ENCODE assay signal across 26 mouse cellular contexts in genomic region chr1:20969642-20970041, GRCm38 (mm10).
"Had no signal": no experiment of that assay in that cellular context is flagged by ENCODE, and none has a peak within 500 bp of the region (broad histone marks: within the 10 kb centered on the region; RNA-seq: fewer than 3 reads in every experiment).

No protein-coding gene starts in this region.

- DNase-seq: gastrocnemius, postnatal 14 days; gastrocnemius, postnatal 36 days; heart, adult 11 months; heart, adult 2 months; heart, postnatal 14 days; heart, postnatal 36 days; kidney, adult 11 months; kidney, adult 2 months; kidney, adult 9 months; kidney, postnatal 14 days; kidney, postnatal 36 days; layer of hippocampus, adult 9-11 months; layer of hippocampus, postnatal 36 days; left cerebral cortex, postnatal 4 days had no signal

- H3K4me1 ChIP-seq: heart, embryonic 13.5 days; heart, embryonic 15.5 days; hindbrain, embryonic 13.5 days; hindbrain, embryonic 15.5 days; kidney, embryonic 15.5 days; limb, embryonic 13.5 days; limb, embryonic 15.5 days; liver, embryonic 12.5 days had no signal

- H3K27ac ChIP-seq: heart, adult 2 months; heart, embryonic 13.5 days; heart, embryonic 15.5 days; hindbrain, embryonic 13.5 days; hindbrain, embryonic 15.5 days; hindbrain, postnatal 0 days; kidney, embryonic 15.5 days; kidney, postnatal 0 days; limb, embryonic 13.5 days; limb, embryonic 15.5 days; liver, embryonic 12.5 days had no signal

- H3K9me3 ChIP-seq: heart, embryonic 13.5 days; heart, embryonic 15.5 days; hindbrain, embryonic 13.5 days; hindbrain, embryonic 15.5 days; kidney, embryonic 15.5 days; limb, embryonic 13.5 days; limb, embryonic 15.5 days; liver, embryonic 12.5 days had no signal

- H3K4me3 ChIP-seq: heart, adult 2 months; heart, embryonic 13.5 days; heart, embryonic 15.5 days; hindbrain, embryonic 13.5 days; hindbrain, embryonic 15.5 days; kidney, embryonic 15.5 days; limb, embryonic 13.5 days; limb, embryonic 15.5 days; liver, embryonic 12.5 days had no signal

- H3K27me3 ChIP-seq: heart, embryonic 13.5 days; heart, embryonic 15.5 days; hindbrain, embryonic 13.5 days; hindbrain, embryonic 15.5 days; kidney, embryonic 15.5 days; limb, embryonic 13.5 days; limb, embryonic 15.5 days; liver, embryonic 12.5 days had no signal

- H3K9ac ChIP-seq: heart, embryonic 13.5 days; heart, embryonic 15.5 days; hindbrain, embryonic 13.5 days; hindbrain, embryonic 15.5 days; kidney, embryonic 15.5 days; limb, embryonic 13.5 days; limb, embryonic 15.5 days; liver, embryonic 12.5 days had no signal

- H3K36me3 ChIP-seq: heart, embryonic 13.5 days; heart, embryonic 15.5 days; hindbrain, embryonic 13.5 days; hindbrain, embryonic 15.5 days; kidney, embryonic 15.5 days; limb, embryonic 13.5 days; limb, embryonic 15.5 days; liver, embryonic 12.5 days had no signal

- H3K4me2 ChIP-seq: heart, embryonic 11.5 days; heart, embryonic 13.5 days; heart, embryonic 15.5 days; hindbrain, embryonic 13.5 days; hindbrain, embryonic 15.5 days; kidney, embryonic 15.5 days; limb, embryonic 13.5 days; limb, embryonic 15.5 days; liver, embryonic 12.5 days had no signal

- ATAC-seq: hindbrain, postnatal 0 days; intestine, embryonic 16.5 days; liver, embryonic 12.5 days had no signal
